ENCODE assay signal across 9 mouse cellular contexts in the genomic region with DNA sequence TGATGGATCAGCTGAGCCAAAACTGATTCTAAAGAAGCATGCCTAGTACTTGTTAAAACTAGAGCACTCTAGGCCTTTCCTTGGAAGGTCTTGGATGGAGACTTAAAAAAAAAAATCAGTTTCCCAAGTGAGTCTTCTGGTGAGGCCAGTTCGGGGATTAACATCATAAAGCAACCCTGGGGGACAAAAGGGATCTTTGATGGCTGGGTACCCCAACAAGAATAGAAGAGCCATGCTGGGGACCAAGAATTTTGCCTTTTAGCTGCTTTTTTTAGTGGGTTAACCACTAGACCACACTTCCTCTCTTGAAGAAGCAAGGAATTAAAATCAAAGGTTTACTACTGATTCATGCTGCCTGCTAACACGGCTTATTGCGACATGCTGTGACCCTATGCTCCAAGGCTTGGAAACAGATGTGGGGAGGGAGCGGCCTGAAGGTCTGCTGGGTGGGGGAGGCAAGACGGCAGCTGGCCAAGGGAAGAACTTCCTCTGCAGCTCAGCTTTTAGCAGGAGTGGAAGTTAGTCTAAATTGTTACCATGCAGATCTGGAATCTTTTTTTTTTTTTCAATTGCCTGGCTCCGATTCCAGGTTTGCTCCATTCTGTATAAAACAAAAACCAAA.
DNase-seq lines count a peak whose midpoint lies in the region; ATAC-seq and TF ChIP-seq lines count a peak whose summit lies in the region.
"Had no signal": no experiment of that assay in that cellular context is flagged by ENCODE, and none has a peak within 500 bp of the region (broad histone marks: within the 10 kb centered on the region; RNA-seq: fewer than 3 reads in every experiment).

No protein-coding gene starts in this region.

- H3K36me3 ChIP-seq in intestine, embryonic 14.5 days (ENCODE audit: control insufficient read depth, insufficient read depth, low read length), result no peaks in the 10 kb centered on the region
- no peaks in the 10 kb centered on the region for H3K36me3 ChIP-seq in intestine, postnatal 0 days (ENCODE audit: control insufficient read depth, insufficient read depth)
- no peaks in the 10 kb centered on the region for H3K36me3 ChIP-seq in liver, embryonic 16.5 days (ENCODE audit: control insufficient read depth, insufficient read depth)
- H3K36me3 ChIP-seq: neural tube, embryonic 12.5 days had no signal

- no peaks in the 10 kb centered on the region for H3K9me3 ChIP-seq in intestine, embryonic 14.5 days (ENCODE audit: control insufficient read depth, low read length)
- no peaks in the 10 kb centered on the region for H3K9me3 ChIP-seq in intestine, postnatal 0 days (ENCODE audit: control insufficient read depth)
- H3K9me3 ChIP-seq in liver, embryonic 16.5 days (replicated peaks; ENCODE audit: control insufficient read depth, low read length), result no peaks in the 10 kb centered on the region
- H3K9me3 ChIP-seq: neural tube, embryonic 12.5 days had no signal

- H3K4me3 ChIP-seq in intestine, embryonic 14.5 days (ENCODE audit: low read depth, low read length), result no peak overlapping the region
- H3K4me3 ChIP-seq in intestine, postnatal 0 days (ENCODE audit: low read depth, low read length), result no peak overlapping the region
- H3K4me3 ChIP-seq in liver, embryonic 16.5 days (ENCODE audit: low read depth, low read length), result no peak overlapping the region
- H3K4me3 ChIP-seq: neural tube, embryonic 12.5 days had no signal

- DNase-seq in intestine, embryonic 14.5 days (ENCODE audit: low spot score), result peak; percentile 63
- peak; percentile 58 to 62 for DNase-seq in adrenal gland, adult 18-20 months (ENCODE audit: low spot score in 2 of 2)
- DNase-seq in kidney, adult 18-20 months, result peak; percentile 62
- DNase-seq in retina, embryonic 14.5 days (ENCODE audit: low spot score), result peak; percentile 8
- DNase-seq in cerebellum, adult 9-11 months, result no peak

- no peak overlapping the region for H3K4me2 ChIP-seq in intestine, embryonic 14.5 days (ENCODE audit: low read length)
- no peak overlapping the region for H3K4me2 ChIP-seq in intestine, postnatal 0 days (replicated peaks; ENCODE audit: low read depth)
- H3K4me2 ChIP-seq in liver, embryonic 16.5 days (ENCODE audit: low read depth, low read length), result no peak overlapping the region
- H3K4me2 ChIP-seq: neural tube, embryonic 12.5 days had no signal

- ATAC-seq in intestine, embryonic 14.5 days (replicated peaks; ENCODE audit: low FRiP score, low TSS enrichment, low read depth), result no peak
- no peak for ATAC-seq in intestine, postnatal 0 days
- ATAC-seq in frontal cortex, adult (ENCODE audit: low TSS enrichment), result peak; percentile 2; the same call in 1 of the 2 replicates
- ATAC-seq in liver, embryonic 16.5 days (ENCODE audit: low read depth), result 0 out of 2 replicates have a peak, but pooled peaks have one; percentile 27

- H3K9ac ChIP-seq in intestine, embryonic 14.5 days (ENCODE audit: low read length), result no peak overlapping the region
- no peak overlapping the region for H3K9ac ChIP-seq in intestine, postnatal 0 days (ENCODE audit: low read depth, low read length)
- H3K9ac ChIP-seq in liver, embryonic 16.5 days (ENCODE audit: low read depth, low read length), result no peak overlapping the region
- H3K9ac ChIP-seq: neural tube, embryonic 12.5 days had no signal

- H3K27me3 ChIP-seq in intestine, embryonic 14.5 days (replicated peaks; ENCODE audit: control insufficient read depth, insufficient read depth, low read length), result no peaks in the 10 kb centered on the region
- no peaks in the 10 kb centered on the region for H3K27me3 ChIP-seq in intestine, postnatal 0 days (replicated peaks; ENCODE audit: control insufficient read depth, insufficient read depth, low read length)
- H3K27me3 ChIP-seq in liver, embryonic 16.5 days (ENCODE audit: control insufficient read depth, insufficient read depth, low read depth, low read length), result no peaks in the 10 kb centered on the region
- H3K27me3 ChIP-seq: neural tube, embryonic 12.5 days had no signal

- peak overlapping the region; percentile 71; the same call in 1 of the 2 replicates for H3K27ac ChIP-seq in intestine, embryonic 14.5 days (ENCODE audit: low read depth)
- H3K27ac ChIP-seq in intestine, postnatal 0 days (ENCODE audit: low read depth, low read length), result no peak overlapping the region
- no peak overlapping the region for H3K27ac ChIP-seq in liver, embryonic 16.5 days (ENCODE audit: low read length)
- H3K27ac ChIP-seq: neural tube, embryonic 12.5 days had no signal

- TF ChIP-seq CTCF in intestine, postnatal 0 days (IDR thresholded peaks at IDR 0.05; ENCODE audit: low read depth), result no peak

- WGBS in intestine, embryonic 14.5 days, result 26% methylated on average over 6 of the region's 6 CpGs
- WGBS in intestine, postnatal 0 days, result 34% methylated on average over 6 of the region's 6 CpGs
- WGBS in liver, embryonic 16.5 days (ENCODE audit: insufficient replicate concordance), result 23% methylated on average over 6 of the region's 6 CpGs

- peaks cover 12% of the 10 kb centered on the region; the same call in 1 of the 2 replicates for H3K4me1 ChIP-seq in intestine, embryonic 14.5 days (replicated peaks; ENCODE audit: control insufficient read depth, insufficient read depth, low read length)
- no peaks in the 10 kb centered on the region; the same call in 1 of the 2 replicates for H3K4me1 ChIP-seq in intestine, postnatal 0 days (replicated peaks; ENCODE audit: control insufficient read depth, insufficient read depth, low read length)
- H3K4me1 ChIP-seq in liver, embryonic 16.5 days (ENCODE audit: control insufficient read depth, low read depth, low read length), result no peaks in the 10 kb centered on the region

Comparison
In these comparisons a context has a peak if more than half of its experiments do, and no peak if none do; other contexts are left out.
1. ATAC-seq: peak in frontal cortex, adult (single experiment) and liver, embryonic 16.5 days (single experiment); none in intestine, embryonic 14.5 days (single experiment) and intestine, postnatal 0 days (single experiment).